Mouse (Mus musculus): Measurements from ENCODE around the gene Yes1. TPM values are rescaled to one million over a fixed set of nuclear protein-coding genes. Genes with fewer than 3 reads are reported as not detected.
A peak's percentile ranks its signal among the peaks of the same experiment; 100 is the strongest.
"Not testable (repeated sequence)": the region's sequence is repeated elsewhere in the genome, so short reads cannot be mapped to it uniquely, and the experiment has no call there.

Yes1 gene
- 10 to 100 TPM; 12.8 to 14.8 TPM for total RNA-seq (2021)
- long read RNA-seq, experiment 1, partial matches to known transcripts = 0 of 5 reads
- long read RNA-seq, experiment 1, other reads (novel, unspliced or antisense) = 3 of 5 reads
- long read RNA-seq, experiment 2, partial matches to known transcripts = 0 of 3 reads
- long read RNA-seq, experiment 2, other reads (novel, unspliced or antisense) = 0 of 3 reads

DNA sequence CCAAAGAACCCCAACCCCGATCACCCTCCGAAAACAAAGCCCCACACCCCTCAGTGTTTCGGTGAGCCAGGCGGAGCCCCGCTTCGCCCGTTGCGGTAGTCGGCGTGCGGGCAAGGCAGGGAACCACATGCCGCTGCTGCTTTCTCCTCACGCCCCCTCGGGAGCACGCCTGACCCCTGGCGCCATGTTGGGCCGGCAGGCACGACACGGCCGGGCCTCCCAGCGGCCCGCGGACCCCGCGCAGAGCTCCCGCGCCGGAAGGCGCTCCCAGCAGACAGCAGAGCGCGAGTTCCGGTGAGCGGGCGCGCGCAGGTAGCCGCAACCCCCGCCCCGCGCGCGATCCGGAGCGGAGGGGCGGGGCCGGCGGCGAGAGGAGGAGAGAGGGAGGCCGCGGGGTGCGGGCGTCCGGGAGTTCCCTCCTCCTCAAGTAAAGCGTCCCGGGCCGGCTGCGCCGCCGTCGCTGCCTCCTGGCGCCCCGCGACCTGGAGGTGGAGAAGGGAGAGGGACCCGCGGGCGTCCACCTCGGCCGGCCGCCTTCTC is at the start of gene Yes1:
TSS of gene Yes1 (plus strand) at position 371 of the 540 bp plus-strand sequence.
- DNase-seq = peak; percentile 85 to 88

- no peak for DNase-seq
These were observed 46.3 kb upstream of the Yes1 start for GRCm38 (mm10) chr5:32564697-32565096.

DNA sequence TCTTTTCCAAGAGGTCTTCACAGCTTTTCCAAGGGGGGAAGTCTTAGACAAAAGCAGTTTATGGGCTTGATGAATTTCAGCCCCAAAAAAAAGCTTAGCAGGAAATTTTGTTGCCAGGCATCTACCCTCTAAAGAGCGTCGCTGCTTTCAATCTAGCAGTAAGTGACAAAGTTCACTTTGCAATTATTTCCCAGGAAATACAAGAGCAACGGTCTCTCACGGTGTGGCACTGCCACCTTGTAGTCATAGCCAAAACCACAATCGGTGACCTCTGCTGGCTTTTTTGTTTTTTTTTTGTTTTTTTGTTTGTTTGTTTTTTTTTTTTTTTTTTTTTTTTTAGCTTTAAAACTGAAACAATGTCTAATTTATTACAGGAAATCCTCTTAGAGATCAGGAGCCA is 39.2 kb upstream of the Yes1 start:
- DNase-seq = no peak

DNA sequence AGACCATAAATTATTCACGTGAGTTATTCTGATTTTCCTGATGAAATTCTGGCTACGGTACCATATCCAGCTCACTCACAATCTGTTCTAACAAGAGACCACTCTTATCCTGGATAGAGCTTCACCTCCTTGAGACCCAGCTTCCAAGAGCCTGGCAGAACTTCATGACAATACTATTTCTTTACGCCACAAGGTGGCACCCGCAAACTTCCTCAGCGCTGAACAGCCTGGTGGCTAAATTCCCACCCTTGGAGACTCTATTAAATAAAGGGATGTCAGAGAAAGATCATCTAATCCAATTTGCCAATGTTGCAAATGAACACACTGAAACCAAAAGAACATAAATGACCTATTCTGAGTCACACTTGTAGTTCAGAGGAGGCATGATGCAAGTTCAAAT is 22.8 kb upstream of the Yes1 start:
- peak; percentile 59 to 78 for DNase-seq

DNA sequence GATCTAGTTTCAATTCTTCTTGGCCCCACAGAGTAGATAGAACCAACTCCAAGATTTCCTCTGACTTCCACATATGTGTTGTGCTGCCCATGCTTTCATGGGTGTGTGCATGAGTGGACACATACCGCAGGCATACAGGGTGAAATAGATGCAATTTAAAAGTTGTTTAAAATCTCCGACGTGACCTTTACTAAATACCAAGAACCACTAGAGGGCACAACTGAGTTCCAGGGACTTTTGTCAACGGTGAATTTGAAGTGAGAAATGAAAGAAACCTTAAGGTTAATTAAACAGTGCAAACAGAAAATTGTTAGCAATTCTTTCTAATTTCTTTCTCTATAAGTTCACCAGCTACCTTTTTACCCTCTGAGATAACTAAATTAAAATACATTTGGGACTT is 17.2 kb upstream of the Yes1 start:
- peak; percentile 18 to 68 for DNase-seq

- peak; percentile 37 to 74 for DNase-seq
These were observed 16.6 kb upstream of the Yes1 start for GRCm38 (mm10) chr5:32594358-32594757.

- DNase-seq = no peak
These were observed 5.1 kb upstream of the Yes1 start for GRCm38 (mm10) chr5:32605911-32606310.

GRCm38 (mm10) chr5:32607776-32608355 is 3.1 kb upstream of the Yes1 start:
- DNase-seq = peak in 1 of 2 experiments; percentile 71

- peak in 1 of 2 experiments; percentile 17 for DNase-seq
These were observed 2.5 kb upstream of the Yes1 start for GRCm38 (mm10) chr5:32608516-32608915.

- peak in 1 of 2 experiments; percentile 64 for DNase-seq
These were observed 739 bp upstream of the Yes1 start for GRCm38 (mm10) chr5:32610064-32610800.

GRCm38 (mm10) chr5:32611341-32611961 is 480 bp downstream of the Yes1 start:
- peak; percentile 49 to 76 for DNase-seq

DNA sequence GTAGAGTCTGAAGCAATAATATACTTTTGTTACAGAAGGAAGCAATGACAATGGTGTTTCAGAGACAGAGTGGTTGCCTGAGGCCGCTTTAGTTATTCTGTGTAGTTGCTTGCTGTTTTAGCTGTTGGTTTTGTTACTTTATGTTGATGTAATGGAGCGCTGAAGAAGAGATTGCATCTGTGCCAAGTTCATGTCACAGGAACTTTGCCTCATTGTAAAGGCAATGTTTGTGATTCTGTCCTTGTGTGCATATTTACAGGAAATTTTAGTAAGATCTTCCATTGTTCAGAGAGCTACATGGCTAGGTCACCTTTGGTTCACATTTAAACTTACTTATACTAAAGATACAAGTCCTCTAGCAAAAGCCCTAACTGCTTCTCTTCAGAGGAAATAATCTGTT is 3.3 kb downstream of the Yes1 start:
- DNase-seq = no peak

DNA sequence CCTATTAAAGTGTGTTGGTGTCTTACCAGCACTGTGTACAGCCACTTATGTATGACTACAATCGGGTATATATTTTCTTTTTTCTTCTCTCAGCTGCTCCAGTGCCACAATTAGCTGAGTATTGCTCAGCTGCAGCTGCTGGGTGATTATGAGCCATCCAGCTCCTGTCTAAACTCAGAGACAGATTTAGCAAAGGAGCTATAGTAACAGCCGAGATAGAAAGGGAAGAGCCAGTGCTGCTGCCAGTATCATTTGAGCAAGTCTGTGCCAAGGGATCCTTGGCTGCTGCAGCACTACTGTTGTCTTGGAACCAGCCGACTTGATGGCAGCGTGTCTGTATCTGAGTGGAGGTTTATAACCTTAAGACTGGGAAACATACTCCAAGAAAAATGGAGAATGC is 3.7 kb downstream of the Yes1 start:
- DNase-seq = peak; percentile 42 to 68

- DNase-seq = not testable (repeated sequence)
These were observed 5.5 kb downstream of the Yes1 start for GRCm38 (mm10) chr5:32616489-32616888.

- DNase-seq = no peak
These were observed 6.9 kb downstream of the Yes1 start for GRCm38 (mm10) chr5:32617851-32618250.

GRCm38 (mm10) chr5:32623649-32624048 is 12.7 kb downstream of the Yes1 start:
- DNase-seq = no peak

- DNase-seq = no peak
These were observed 13.8 kb downstream of the Yes1 start for GRCm38 (mm10) chr5:32624777-32625176.

- peak; percentile 44 to 69 for DNase-seq
These were observed 22.2 kb downstream of the Yes1 start for GRCm38 (mm10) chr5:32633185-32633584.

DNA sequence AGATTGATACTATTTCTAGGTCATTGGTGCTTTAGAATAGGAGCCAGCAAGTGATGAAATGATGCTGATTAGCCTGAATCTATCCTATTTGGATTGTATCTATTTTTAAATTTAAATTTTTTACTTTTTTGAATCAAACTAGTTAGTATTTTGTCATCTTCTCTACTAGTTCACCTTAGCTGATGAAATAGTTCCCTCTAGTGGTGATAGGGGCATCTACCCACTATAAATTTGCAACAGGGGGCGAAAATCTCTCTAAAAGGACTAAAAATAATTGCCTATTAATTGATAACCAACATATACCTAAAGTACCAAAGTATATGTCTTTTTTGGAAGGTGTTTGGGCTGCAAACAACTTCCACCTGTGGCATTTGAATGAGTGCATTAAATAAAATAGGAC is 46.4 kb downstream of the Yes1 start:
- DNase-seq = peak in 1 of 2 experiments; percentile 34

GRCm38 (mm10) chr5:32682475-32682874 is 71.5 kb downstream of the Yes1 start:
- no peak for DNase-seq

GRCm38 (mm10) chr5:32693411-32693810 is 82.4 kb downstream of the Yes1 start:
- DNase-seq = no peak

GRCm38 (mm10) chr5:32697208-32697867 is 86.4 kb downstream of the Yes1 start:
- no peak for DNase-seq

Data from heart, adult 18-20 months (tissue).